In the genomic region with DNA sequence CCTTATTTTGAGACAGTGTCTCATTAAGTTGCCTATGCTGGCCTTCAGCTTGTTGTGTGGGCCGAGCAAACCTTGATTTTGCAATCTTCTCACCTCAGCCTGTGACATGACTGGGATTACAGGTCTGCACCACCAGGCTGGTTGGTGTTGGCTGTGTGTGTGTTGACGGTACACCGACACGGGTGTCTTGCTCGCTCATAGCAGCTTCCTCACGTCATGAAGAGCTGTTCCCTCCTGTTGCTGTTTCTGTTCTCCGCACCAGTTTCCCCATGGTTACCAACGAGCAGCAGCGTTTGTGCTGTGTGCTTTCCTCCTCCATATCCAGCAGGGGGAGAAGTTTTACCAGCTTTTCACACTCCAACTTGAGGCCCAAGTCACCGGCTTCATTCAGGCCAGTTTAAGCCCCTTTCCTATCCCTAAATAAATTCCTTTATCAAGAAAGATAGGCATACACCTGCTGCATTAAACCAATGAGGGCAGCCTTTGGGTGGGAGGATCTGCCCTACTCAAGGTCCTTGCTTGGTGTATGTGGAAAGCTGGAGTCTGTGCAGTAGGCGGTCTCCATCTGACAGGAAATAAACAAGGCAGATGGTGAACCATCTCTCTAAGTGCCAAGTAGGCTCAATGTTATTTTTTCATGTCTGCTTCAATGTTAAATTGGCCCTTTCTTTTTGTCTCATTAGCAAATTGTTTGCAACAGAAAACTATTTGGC, we compare ENCODE assay signal across 8 mouse cellular contexts. TPM values are rescaled to one million over a fixed set of nuclear protein-coding genes. Genes with fewer than 3 reads are reported as not detected.
DNase-seq lines count a peak whose midpoint lies in the region; ATAC-seq and TF ChIP-seq lines count a peak whose summit lies in the region.

No protein-coding gene starts in this region.

- no peak for ATAC-seq in neural tube, embryonic 11.5 days (ENCODE audit: insufficient read depth, low FRiP score, low TSS enrichment)
- peak; percentile 41; the same call in 1 of the 2 replicates for ATAC-seq in intestine, postnatal 0 days
- ATAC-seq in limb, embryonic 12.5 days (ENCODE audit: insufficient number of reproducible peaks, insufficient read depth, low FRiP score, low TSS enrichment, low read depth) = peak; percentile 42; the same call in 1 of the 2 replicates

- no peaks in the 10 kb centered on the region for H3K36me3 ChIP-seq in neural tube, embryonic 11.5 days (ENCODE audit: control insufficient read depth, insufficient read depth, low read length)
- H3K36me3 ChIP-seq in intestine, postnatal 0 days (ENCODE audit: control insufficient read depth, insufficient read depth) = no peaks in the 10 kb centered on the region
- no peaks in the 10 kb centered on the region for H3K36me3 ChIP-seq in limb, embryonic 12.5 days
- H3K36me3 ChIP-seq in thymus, adult 2 months (ENCODE audit: control insufficient read depth, insufficient read depth, low read length) = no peaks in the 10 kb centered on the region

- no peak overlapping the region for H3K4me3 ChIP-seq in neural tube, embryonic 11.5 days (ENCODE audit: low read depth, low read length)
- H3K4me3 ChIP-seq in intestine, postnatal 0 days (ENCODE audit: low read depth, low read length) = no peak overlapping the region
- no peak overlapping the region for H3K4me3 ChIP-seq in limb, embryonic 12.5 days (replicated peaks)
- H3K4me3 ChIP-seq in thymus, adult 2 months (ENCODE audit: control insufficient read depth, insufficient read depth, low read length) = no peak overlapping the region

- no peaks in the 10 kb centered on the region for H3K4me1 ChIP-seq in neural tube, embryonic 11.5 days (ENCODE audit: control insufficient read depth, insufficient read depth, low read length)
- no peaks in the 10 kb centered on the region for H3K4me1 ChIP-seq in intestine, postnatal 0 days (replicated peaks; ENCODE audit: control insufficient read depth, insufficient read depth, low read length)
- H3K4me1 ChIP-seq in limb, embryonic 12.5 days (replicated peaks) = no peaks in the 10 kb centered on the region
- 0 out of 2 replicates have a peak, but pooled peaks cover 7% of the 10 kb centered on the region for H3K4me1 ChIP-seq in thymus, adult 2 months (replicated peaks; ENCODE audit: control insufficient read depth, insufficient read depth, low read length)

- no peak for TF ChIP-seq POLR2A in thymus, adult 2 months (IDR thresholded peaks at IDR 0.05; ENCODE audit: control insufficient read depth, extremely low read depth, insufficient read depth, low read length, poor library complexity)

- peak; percentile 77 for TF ChIP-seq CTCF in intestine, postnatal 0 days (IDR thresholded peaks at IDR 0.05; ENCODE audit: low read depth)
- TF ChIP-seq CTCF in thymus, adult 2 months (IDR thresholded peaks at IDR 0.05; ENCODE audit: borderline replicate concordance, control insufficient read depth, extremely low read depth, insufficient read depth, low read length, poor library complexity) = peak; percentile 52; the same call in 1 of the 2 replicates

- H3K9me3 ChIP-seq in neural tube, embryonic 11.5 days (ENCODE audit: control insufficient read depth, low read length) = no peaks in the 10 kb centered on the region
- H3K9me3 ChIP-seq in intestine, postnatal 0 days (ENCODE audit: control insufficient read depth) = no peaks in the 10 kb centered on the region
- no peaks in the 10 kb centered on the region for H3K9me3 ChIP-seq in limb, embryonic 12.5 days

- no peak overlapping the region for H3K9ac ChIP-seq in neural tube, embryonic 11.5 days (ENCODE audit: low read length)
- H3K9ac ChIP-seq in intestine, postnatal 0 days (ENCODE audit: low read depth, low read length) = no peak overlapping the region
- no peak overlapping the region for H3K9ac ChIP-seq in limb, embryonic 12.5 days (replicated peaks)

- peak; percentile 33 for DNase-seq in neural tube, embryonic 11.5 days (ENCODE audit: low spot score)
- DNase-seq in neural tube, embryonic 10.5 days (ENCODE audit: extremely low spot score, low spot score) = no peak
- DNase-seq in cerebellum, adult 11-12 months = peak; percentile 60
- DNase-seq in frontal cortex, postnatal 25 days (ENCODE audit: low spot score in 2 of 2) = peak; percentile 29 to 31
- peak; percentile 50 to 61 for DNase-seq in monocyte, adult 2 months (ENCODE audit: low read depth in 1 of 2, low spot score in 2 of 2)
- DNase-seq in thymus, adult 2 months = peak; percentile 54

- H3K4me2 ChIP-seq in neural tube, embryonic 11.5 days (ENCODE audit: low read depth) = no peak overlapping the region
- H3K4me2 ChIP-seq in intestine, postnatal 0 days (replicated peaks; ENCODE audit: low read depth) = peak overlapping the region; percentile 27; the same call in 1 of the 2 replicates
- H3K4me2 ChIP-seq in limb, embryonic 12.5 days = no peak overlapping the region

- no peak overlapping the region for H3K27ac ChIP-seq in neural tube, embryonic 11.5 days (ENCODE audit: low read depth, low read length)
- H3K27ac ChIP-seq in intestine, postnatal 0 days (ENCODE audit: low read depth, low read length) = no peak overlapping the region
- H3K27ac ChIP-seq in limb, embryonic 12.5 days = no peak overlapping the region
- H3K27ac ChIP-seq in thymus, adult 2 months (ENCODE audit: control insufficient read depth, insufficient read depth, low read length) = no peak overlapping the region

- no peaks in the 10 kb centered on the region for H3K27me3 ChIP-seq in neural tube, embryonic 11.5 days (ENCODE audit: control insufficient read depth, insufficient read depth, low read length)
- no peaks in the 10 kb centered on the region for H3K27me3 ChIP-seq in intestine, postnatal 0 days (replicated peaks; ENCODE audit: control insufficient read depth, insufficient read depth, low read length)
- no peaks in the 10 kb centered on the region for H3K27me3 ChIP-seq in limb, embryonic 12.5 days
- H3K27me3 ChIP-seq in thymus, adult 2 months (ENCODE audit: control insufficient read depth, insufficient read depth, low read length) = no peaks in the 10 kb centered on the region

- 38% methylated on average over 11 of the region's 11 CpGs for WGBS in neural tube, embryonic 11.5 days
- 28% methylated on average over 11 of the region's 11 CpGs for WGBS in intestine, postnatal 0 days
- 36% methylated on average over 11 of the region's 11 CpGs for WGBS in limb, embryonic 12.5 days
- 17% methylated on average over 11 of the region's 11 CpGs for WGBS in thymus, adult 2 months

RNA-seq across cellular contexts. Expression of a gene that starts 9.9 kb away (rescaled TPM):
- not detected in 2 replicates for polyA plus RNA-seq in neural tube, embryonic 11.5 days (2014; fragmentation: Nextera tagmentation; extraction: Ambion mirVana)
- 0.20 TPM in 1 of 2 replicates, not detected in the other for polyA plus RNA-seq in intestine, postnatal 0 days (2015; fragmentation: Nextera tagmentation; extraction: Ambion mirVana)
- not detected in 2 replicates for polyA plus RNA-seq in limb, embryonic 12.5 days (2016; fragmentation: Nextera tagmentation; extraction: Ambion mirVana)
- polyA plus RNA-seq in thymus, adult 2 months (2012; rRNA removed) = not detected in 2 replicates

RNA-seq across cellular contexts. Expression of a gene that starts 9.9 kb away (rescaled TPM):
- polyA plus RNA-seq in neural tube, embryonic 11.5 days (2014; fragmentation: Nextera tagmentation; extraction: Ambion mirVana) = 1.6 and 2.6 TPM in 2 replicates
- 0.16 and 0.27 TPM in 2 replicates for polyA plus RNA-seq in intestine, postnatal 0 days (2015; fragmentation: Nextera tagmentation; extraction: Ambion mirVana)
- 1.2 and 1.6 TPM in 2 replicates for polyA plus RNA-seq in limb, embryonic 12.5 days (2016; fragmentation: Nextera tagmentation; extraction: Ambion mirVana)
- 0.19 and 0.29 TPM in 2 replicates for polyA plus RNA-seq in thymus, adult 2 months (2012; rRNA removed)

RNA-seq across cellular contexts. Expression of a gene that starts 16.7 kb away (rescaled TPM):
- polyA plus RNA-seq in neural tube, embryonic 11.5 days (2014; fragmentation: Nextera tagmentation; extraction: Ambion mirVana) = 19.0 and 19.7 TPM in 2 replicates
- 6.7 and 7.7 TPM in 2 replicates for polyA plus RNA-seq in intestine, postnatal 0 days (2015; fragmentation: Nextera tagmentation; extraction: Ambion mirVana)
- 12.6 and 13.2 TPM in 2 replicates for polyA plus RNA-seq in limb, embryonic 12.5 days (2016; fragmentation: Nextera tagmentation; extraction: Ambion mirVana)
- 5.5 and 6.0 TPM in 2 replicates for polyA plus RNA-seq in thymus, adult 2 months (2012; rRNA removed)

RNA-seq across cellular contexts. Expression of a gene that starts 16.7 kb away (rescaled TPM):
- 20.4 and 28.8 TPM in 2 replicates for polyA plus RNA-seq in neural tube, embryonic 11.5 days (2014; fragmentation: Nextera tagmentation; extraction: Ambion mirVana)
- 16.2 and 17.4 TPM in 2 replicates for polyA plus RNA-seq in intestine, postnatal 0 days (2015; fragmentation: Nextera tagmentation; extraction: Ambion mirVana)
- 13.9 and 14.6 TPM in 2 replicates for polyA plus RNA-seq in limb, embryonic 12.5 days (2016; fragmentation: Nextera tagmentation; extraction: Ambion mirVana)
- polyA plus RNA-seq in thymus, adult 2 months (2012; rRNA removed) = 11.6 and 12.3 TPM in 2 replicates

RNA-seq across cellular contexts. Expression of a gene that starts 43.1 kb away (rescaled TPM):
- polyA plus RNA-seq in neural tube, embryonic 11.5 days (2014; fragmentation: Nextera tagmentation; extraction: Ambion mirVana) = 11.0 and 11.9 TPM in 2 replicates
- polyA plus RNA-seq in intestine, postnatal 0 days (2015; fragmentation: Nextera tagmentation; extraction: Ambion mirVana) = 0.90 TPM in 2 replicates
- 11.4 and 11.5 TPM in 2 replicates for polyA plus RNA-seq in limb, embryonic 12.5 days (2016; fragmentation: Nextera tagmentation; extraction: Ambion mirVana)
- polyA plus RNA-seq in thymus, adult 2 months (2012; rRNA removed) = 0.27 and 0.38 TPM in 2 replicates
